Mouse (Mus musculus): ENCODE results near the gene Rtp1. TPM values are rescaled to one million over a fixed set of nuclear protein-coding genes. Genes with fewer than 3 reads are reported as not detected.

Gene Rtp1
- polyA plus RNA-seq, 1 experiment from 2014 or later, result not detected

- no peak overlapping the region for H3K4me3 ChIP-seq (replicated peaks)
- ATAC-seq (ENCODE audit: low read depth), result no peak
- no peak overlapping the region for H3K9ac ChIP-seq
- no peaks in the 10 kb centered on the region for H3K27me3 ChIP-seq
- no peaks in the 10 kb centered on the region for H3K9me3 ChIP-seq (replicated peaks)
- WGBS (ENCODE audit: insufficient replicate concordance), result 68% methylated on average over 13 of the region's 13 CpGs
- no peak overlapping the region for H3K27ac ChIP-seq
- peaks cover 3% of the 10 kb centered on the region; the same call in 1 of the 2 replicates for H3K4me1 ChIP-seq (replicated peaks)
- no peaks in the 10 kb centered on the region for H3K36me3 ChIP-seq
- DNase-seq, result no peak
- no peak overlapping the region for H3K4me2 ChIP-seq
Observed at GRCm38 (mm10) chr16:23417456-23418240, 11.3 kb upstream of the Rtp1 start.

- Histone ChIP-seq H3K36me3 (no peaks in the 10 kb centered on the region), H3K27me3 (no peaks in the 10 kb centered on the region), H3K4me1 (replicated peaks) (peaks cover 3% of the 10 kb centered on the region; the same call in 1 of the 2 replicates), H3K4me2 (no peak overlapping the region), H3K27ac (no peak overlapping the region), H3K9ac (no peak overlapping the region), H3K9me3 (replicated peaks) (no peaks in the 10 kb centered on the region), H3K4me3 (replicated peaks) (no peak overlapping the region)
- ATAC-seq (ENCODE audit: low read depth) (no peak), DNase-seq (no peak)
- WGBS (ENCODE audit: insufficient replicate concordance), result 59% methylated on average over 8 of the region's 8 CpGs
Observed at GRCm38 (mm10) chr16:23419565-23420085, 9.3 kb upstream of the Rtp1 start.

- Histone ChIP-seq H3K27me3 (no peaks in the 10 kb centered on the region), H3K9me3 (replicated peaks) (no peaks in the 10 kb centered on the region), H3K27ac (no peak overlapping the region), H3K36me3 (no peaks in the 10 kb centered on the region), H3K4me3 (replicated peaks) (no peak overlapping the region), H3K4me2 (no peak overlapping the region), H3K9ac (no peak overlapping the region), H3K4me1 (replicated peaks) (no peaks in the 10 kb centered on the region)
- no peak for DNase-seq
- WGBS (ENCODE audit: insufficient replicate concordance), result 60% methylated on average over 5 of the region's 5 CpGs
- no peak for ATAC-seq (ENCODE audit: low read depth)
Observed at GRCm38 (mm10) chr16:23423825-23424224, 5.1 kb upstream of the Rtp1 start.

- no peaks in the 10 kb centered on the region for H3K36me3 ChIP-seq
- no peak overlapping the region for H3K9ac ChIP-seq
- DNase-seq (no peak), ATAC-seq (ENCODE audit: low read depth) (no peak)
- no peaks in the 10 kb centered on the region for H3K4me1 ChIP-seq (replicated peaks)
- no peaks in the 10 kb centered on the region for H3K9me3 ChIP-seq (replicated peaks)
- whole genome bisulfite sequencing (ENCODE audit: insufficient replicate concordance), result 72% methylated on average over 1 of the region's 1 CpGs
- H3K27ac ChIP-seq, result no peak overlapping the region
- no peak overlapping the region for H3K4me2 ChIP-seq
- no peaks in the 10 kb centered on the region for H3K27me3 ChIP-seq
- no peak overlapping the region for H3K4me3 ChIP-seq (replicated peaks)
Observed at GRCm38 (mm10) chr16:23427701-23428100, 1.2 kb upstream of the Rtp1 start.

GRCm38 (mm10) chr16:23429991-23430390 is 1.1 kb downstream of the Rtp1 start:
- Histone ChIP-seq H3K4me3 (replicated peaks) (no peak overlapping the region), H3K27me3 (no peaks in the 10 kb centered on the region), H3K27ac (no peak overlapping the region), H3K9me3 (replicated peaks) (no peaks in the 10 kb centered on the region), H3K4me2 (no peak overlapping the region), H3K4me1 (replicated peaks) (no peaks in the 10 kb centered on the region), H3K9ac (no peak overlapping the region), H3K36me3 (no peaks in the 10 kb centered on the region)
- ATAC-seq (ENCODE audit: low read depth) (no peak), DNase-seq (no peak)
- WGBS (ENCODE audit: insufficient replicate concordance), result 73% methylated on average over 8 of the region's 8 CpGs

- 46% methylated on average over 12 of the region's 12 CpGs for WGBS (ENCODE audit: insufficient replicate concordance)
- H3K36me3 ChIP-seq, result no peaks in the 10 kb centered on the region
- no peak overlapping the region for H3K9ac ChIP-seq
- DNase-seq (no peak), ATAC-seq (ENCODE audit: low read depth) (no peak)
- H3K27ac ChIP-seq, result no peak overlapping the region
- H3K4me3 ChIP-seq (replicated peaks), result no peak overlapping the region
- no peaks in the 10 kb centered on the region for H3K27me3 ChIP-seq
- no peaks in the 10 kb centered on the region for H3K9me3 ChIP-seq (replicated peaks)
- no peak overlapping the region for H3K4me2 ChIP-seq
- no peaks in the 10 kb centered on the region for H3K4me1 ChIP-seq (replicated peaks)
Observed at GRCm38 (mm10) chr16:23437404-23438166, 8.7 kb downstream of the Rtp1 start.

- no peak overlapping the region for H3K9ac ChIP-seq
- H3K9me3 ChIP-seq (replicated peaks), result no peaks in the 10 kb centered on the region
- H3K27me3 ChIP-seq, result no peaks in the 10 kb centered on the region
- DNase-seq (no peak), ATAC-seq (ENCODE audit: low read depth) (no peak)
- H3K27ac ChIP-seq, result no peak overlapping the region
- H3K4me2 ChIP-seq, result no peak overlapping the region
- 61% methylated on average over 4 of the region's 4 CpGs for WGBS (ENCODE audit: insufficient replicate concordance)
- no peaks in the 10 kb centered on the region for H3K36me3 ChIP-seq
- no peak overlapping the region for H3K4me3 ChIP-seq (replicated peaks)
- H3K4me1 ChIP-seq (replicated peaks), result no peaks in the 10 kb centered on the region
Observed at GRCm38 (mm10) chr16:23444231-23444630, 15.3 kb downstream of the Rtp1 start.

GRCm38 (mm10) chr16:23449946-23450345 is 21.0 kb downstream of the Rtp1 start:
- Histone ChIP-seq H3K27me3 (no peaks in the 10 kb centered on the region), H3K4me3 (replicated peaks) (no peak overlapping the region), H3K9me3 (replicated peaks) (no peaks in the 10 kb centered on the region), H3K4me2 (no peak overlapping the region), H3K4me1 (replicated peaks) (no peaks in the 10 kb centered on the region), H3K27ac (no peak overlapping the region), H3K36me3 (0 out of 2 replicates have a peak, but pooled peaks cover 3% of the 10 kb centered on the region), H3K9ac (no peak overlapping the region)
- ATAC-seq (ENCODE audit: low read depth) (no peak), DNase-seq (no peak)
- WGBS (ENCODE audit: insufficient replicate concordance), result 55% methylated on average over 2 of the region's 2 CpGs

GRCm38 (mm10) chr16:23450816-23451215 is 21.9 kb downstream of the Rtp1 start:
- Histone ChIP-seq H3K27ac (no peak overlapping the region), H3K4me1 (replicated peaks) (no peaks in the 10 kb centered on the region), H3K36me3 (0 out of 2 replicates have a peak, but pooled peaks cover 3% of the 10 kb centered on the region), H3K9ac (no peak overlapping the region), H3K4me2 (no peak overlapping the region), H3K9me3 (replicated peaks) (no peaks in the 10 kb centered on the region), H3K27me3 (no peaks in the 10 kb centered on the region), H3K4me3 (replicated peaks) (no peak overlapping the region)
- WGBS (ENCODE audit: insufficient replicate concordance), result 66% methylated on average over 4 of the region's 4 CpGs
- ATAC-seq (ENCODE audit: low read depth) (no peak), DNase-seq (no peak)

GRCm38 (mm10) chr16:23452476-23452875 is 23.5 kb downstream of the Rtp1 start:
- ATAC-seq (ENCODE audit: low read depth), result no peak
- H3K9ac ChIP-seq, result no peak overlapping the region
- no peak overlapping the region for H3K4me3 ChIP-seq (replicated peaks)
- H3K27ac ChIP-seq, result no peak overlapping the region
- DNase-seq, result no peak
- peaks cover 3% of the 10 kb centered on the region; the same call in 1 of the 2 replicates for H3K36me3 ChIP-seq
- no peaks in the 10 kb centered on the region for H3K9me3 ChIP-seq (replicated peaks)
- no peaks in the 10 kb centered on the region for H3K27me3 ChIP-seq
- no peak overlapping the region for H3K4me2 ChIP-seq
- 14% methylated on average over 3 of the region's 3 CpGs for WGBS (ENCODE audit: insufficient replicate concordance)
- H3K4me1 ChIP-seq (replicated peaks), result no peaks in the 10 kb centered on the region

- DNase-seq (no peak), ATAC-seq (ENCODE audit: low read depth) (no peak)
- Histone ChIP-seq H3K36me3 (peaks cover 6% of the 10 kb centered on the region; the same call in 1 of the 2 replicates), H3K9me3 (replicated peaks) (no peaks in the 10 kb centered on the region), H3K4me3 (replicated peaks) (no peak overlapping the region), H3K27me3 (no peaks in the 10 kb centered on the region), H3K4me1 (replicated peaks) (no peaks in the 10 kb centered on the region), H3K4me2 (no peak overlapping the region), H3K27ac (no peak overlapping the region), H3K9ac (no peak overlapping the region)
- 64% methylated on average over 6 of the region's 6 CpGs for WGBS (ENCODE audit: insufficient replicate concordance)
Observed at GRCm38 (mm10) chr16:23454376-23454775, 25.4 kb downstream of the Rtp1 start.

All from liver, embryonic 13.5 days (tissue).